Mouse (Mus musculus): ENCODE measurements around the gene Mb. TPM values are rescaled to one million over a fixed set of nuclear protein-coding genes. Genes with fewer than 3 reads are reported as not detected.

The Mb gene
- polyA plus RNA-seq, 1 experiment = 0.59 TPM

GRCm38 (mm10) chr15:77045609-77046008, 4.9 kb downstream of the Mb start:
- Histone ChIP-seq H3K4me3 (replicated peaks; ENCODE audit: insufficient read depth, low read depth, low read length) (no peak overlapping the region), H3K27ac (ENCODE audit: insufficient read depth, low read length) (no peak overlapping the region), H3K27me3 (ENCODE audit: control insufficient read depth, insufficient read depth, low read length) (no peaks in the 10 kb centered on the region), H3K4me1 (ENCODE audit: control insufficient read depth, insufficient read depth, low read length) (no peaks in the 10 kb centered on the region)
- no peak for TF ChIP-seq CTCF (IDR thresholded peaks at IDR 0.05; ENCODE audit: borderline replicate concordance, insufficient read depth, low read depth, low read length)
- no peak for TF ChIP-seq POLR2A (IDR thresholded peaks at IDR 0.05; ENCODE audit: borderline replicate concordance, insufficient read depth, low read length)
- WGBS = 79% methylated on average over 10 of the region's 10 CpGs
- DNase-seq = no peak

DNA sequence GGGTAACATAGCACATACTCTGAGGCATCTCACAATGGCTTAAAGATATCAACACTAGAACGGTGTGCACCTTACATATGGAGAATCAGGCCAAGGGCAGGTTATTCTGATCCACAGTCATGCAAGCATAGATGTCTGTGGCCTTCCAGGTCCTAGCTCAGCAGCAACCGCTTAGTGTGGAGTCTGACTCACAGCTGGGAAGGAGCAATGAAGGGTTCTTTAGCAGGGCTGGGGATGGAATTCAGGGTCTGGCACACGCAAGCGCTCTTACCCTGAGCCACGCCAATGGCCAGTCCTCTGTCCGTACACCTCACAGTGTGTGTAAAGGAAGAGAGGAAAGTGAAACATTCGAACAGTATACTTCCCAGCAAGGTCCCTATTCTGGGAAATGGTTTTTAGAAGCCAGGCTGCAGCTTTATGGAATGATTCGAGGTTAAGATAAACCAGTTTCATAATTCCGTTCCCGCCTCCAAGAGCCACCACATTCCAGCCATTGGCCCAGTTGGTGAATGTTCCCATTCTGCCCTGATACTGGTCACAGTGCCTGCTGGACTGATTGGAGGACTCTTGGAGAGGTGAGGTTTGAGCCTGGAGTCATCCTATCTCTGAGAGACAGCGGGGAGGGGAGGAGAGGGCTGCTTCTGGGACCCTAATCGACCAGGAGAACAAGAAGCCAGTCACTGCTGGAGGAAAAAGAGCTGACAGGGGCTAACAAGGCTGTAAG, 5.7 kb downstream of the Mb start, which contains the start of gene Apol6:
TSS of gene Apol6 (plus strand) at position 133 of the 724 bp plus-strand sequence.
- DNase-seq = no peak
- H3K27ac ChIP-seq (ENCODE audit: insufficient read depth, low read length) = no peak within 1 kb of the TSS
- no peaks in the 10 kb centered on the region for H3K4me1 ChIP-seq (ENCODE audit: control insufficient read depth, insufficient read depth, low read length)
- no peaks in the 10 kb centered on the region for H3K27me3 ChIP-seq (ENCODE audit: control insufficient read depth, insufficient read depth, low read length)
- TF ChIP-seq POLR2A (IDR thresholded peaks at IDR 0.05; ENCODE audit: borderline replicate concordance, insufficient read depth, low read length) (no peak), CTCF (IDR thresholded peaks at IDR 0.05; ENCODE audit: borderline replicate concordance, insufficient read depth, low read depth, low read length) (no peak)
- no peak within 1 kb of the TSS for H3K4me3 ChIP-seq (replicated peaks; ENCODE audit: insufficient read depth, low read depth, low read length)
- 84% methylated on average over 12 of the region's 12 CpGs for WGBS

- Histone ChIP-seq H3K4me1 (ENCODE audit: control insufficient read depth, insufficient read depth, low read length) (peaks cover 15% of the 10 kb centered on the region), H3K27me3 (ENCODE audit: control insufficient read depth, insufficient read depth, low read length) (no peaks in the 10 kb centered on the region), H3K4me3 (replicated peaks; ENCODE audit: insufficient read depth, low read depth, low read length) (no peak overlapping the region), H3K27ac (ENCODE audit: insufficient read depth, low read length) (no peak overlapping the region)
- 90% methylated on average over 3 of the region's 3 CpGs for whole genome bisulfite sequencing
- TF ChIP-seq POLR2A (IDR thresholded peaks at IDR 0.05; ENCODE audit: borderline replicate concordance, insufficient read depth, low read length) (no peak), CTCF (IDR thresholded peaks at IDR 0.05; ENCODE audit: borderline replicate concordance, insufficient read depth, low read depth, low read length) (no peak)
- no peak for DNase-seq
Observed at GRCm38 (mm10) chr15:77040784-77041183, 9.7 kb downstream of the Mb start.

GRCm38 (mm10) chr15:77039211-77039700, 11.2 kb downstream of the Mb start:
- WGBS = 85% methylated on average over 8 of the region's 9 CpGs
- no peak for DNase-seq
- Histone ChIP-seq H3K4me3 (replicated peaks; ENCODE audit: insufficient read depth, low read depth, low read length) (no peak overlapping the region), H3K27ac (ENCODE audit: insufficient read depth, low read length) (no peak overlapping the region), H3K27me3 (ENCODE audit: control insufficient read depth, insufficient read depth, low read length) (no peaks in the 10 kb centered on the region), H3K4me1 (ENCODE audit: control insufficient read depth, insufficient read depth, low read length) (peaks cover 22% of the 10 kb centered on the region)
- TF ChIP-seq POLR2A (IDR thresholded peaks at IDR 0.05; ENCODE audit: borderline replicate concordance, insufficient read depth, low read length) (no peak), CTCF (IDR thresholded peaks at IDR 0.05; ENCODE audit: borderline replicate concordance, insufficient read depth, low read depth, low read length) (no peak)

GRCm38 (mm10) chr15:77037278-77038161, 12.9 kb downstream of the Mb start:
- Histone ChIP-seq H3K4me1 (ENCODE audit: control insufficient read depth, insufficient read depth, low read length) (peaks cover 24% of the 10 kb centered on the region), H3K4me3 (replicated peaks; ENCODE audit: insufficient read depth, low read depth, low read length) (no peak overlapping the region), H3K27ac (ENCODE audit: insufficient read depth, low read length) (peak overlapping the region; percentile 23), H3K27me3 (ENCODE audit: control insufficient read depth, insufficient read depth, low read length) (no peaks in the 10 kb centered on the region)
- TF ChIP-seq CTCF (IDR thresholded peaks at IDR 0.05; ENCODE audit: borderline replicate concordance, insufficient read depth, low read depth, low read length) = no peak
- TF ChIP-seq POLR2A (IDR thresholded peaks at IDR 0.05; ENCODE audit: borderline replicate concordance, insufficient read depth, low read length) = no peak
- DNase-seq = peak; percentile 25 to 33
- WGBS = 41% methylated on average over 11 of the region's 11 CpGs

DNA sequence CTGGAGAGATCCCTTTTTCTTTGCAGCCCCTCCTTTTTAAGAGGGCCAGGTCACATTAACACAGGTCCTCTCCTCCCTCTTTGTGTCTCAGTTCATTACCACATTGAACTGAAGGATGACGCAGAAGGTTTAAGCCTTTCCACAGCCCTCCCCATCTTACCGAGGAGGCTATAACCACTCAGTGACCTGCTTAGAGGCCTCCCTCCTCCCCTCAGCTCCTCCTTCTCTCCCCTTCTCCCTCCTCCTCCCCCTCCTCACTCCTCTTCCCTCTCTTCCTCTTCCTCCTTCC, 13.5 kb downstream of the Mb start:
- Histone ChIP-seq H3K27ac (ENCODE audit: insufficient read depth, low read length) (peak overlapping the region; percentile 23; the same call in 1 of the 2 replicates), H3K27me3 (ENCODE audit: control insufficient read depth, insufficient read depth, low read length) (no peaks in the 10 kb centered on the region), H3K4me1 (ENCODE audit: control insufficient read depth, insufficient read depth, low read length) (peaks cover 24% of the 10 kb centered on the region), H3K4me3 (replicated peaks; ENCODE audit: insufficient read depth, low read depth, low read length) (no peak overlapping the region)
- WGBS = 38% methylated on average over 2 of the region's 2 CpGs
- DNase-seq = no peak
- no peak for TF ChIP-seq POLR2A (IDR thresholded peaks at IDR 0.05; ENCODE audit: borderline replicate concordance, insufficient read depth, low read length)
- TF ChIP-seq CTCF (IDR thresholded peaks at IDR 0.05; ENCODE audit: borderline replicate concordance, insufficient read depth, low read depth, low read length) = no peak

GRCm38 (mm10) chr15:77036320-77036988, 14.0 kb downstream of the Mb start:
- peak; percentile 50 to 64 for DNase-seq
- peak overlapping the region; percentile 23; the same call in 1 of the 2 replicates for H3K27ac ChIP-seq (ENCODE audit: insufficient read depth, low read length)
- no peaks in the 10 kb centered on the region for H3K27me3 ChIP-seq (ENCODE audit: control insufficient read depth, insufficient read depth, low read length)
- peaks cover 24% of the 10 kb centered on the region for H3K4me1 ChIP-seq (ENCODE audit: control insufficient read depth, insufficient read depth, low read length)
- TF ChIP-seq CTCF (IDR thresholded peaks at IDR 0.05; ENCODE audit: borderline replicate concordance, insufficient read depth, low read depth, low read length) (no peak), POLR2A (IDR thresholded peaks at IDR 0.05; ENCODE audit: borderline replicate concordance, insufficient read depth, low read length) (no peak)
- WGBS = 62% methylated on average over 11 of the region's 11 CpGs
- H3K4me3 ChIP-seq (replicated peaks; ENCODE audit: insufficient read depth, low read depth, low read length) = no peak overlapping the region
